Mouse (Mus musculus) megakaryocyte, embryonic 14.5 days (primary cell): Measurements from ENCODE around the gene Utp6.
"Not testable (repeated sequence)": the region's sequence is repeated elsewhere in the genome, so short reads cannot be mapped to it uniquely, and the experiment has no call there.

Experiments used
- FLI1 ChIP-seq: IDR thresholded peaks from 2 replicates; pipeline ENCODE4 v1.6.1; 2012; ENCODE audit warnings: low read length, inconsistent platforms, mixed read lengths
- GATA1 ChIP-seq: IDR thresholded peaks from 3 replicates; pipeline ENCODE4 v1.6.1; 2012; ENCODE audit warnings: mixed read lengths, low read length, inconsistent platforms, borderline replicate concordance

GRCm38 (mm10) chr11:79977061-79977460 is 14.9 kb upstream of the Utp6 start:
- not testable (repeated sequence) for TF ChIP-seq GATA1, FLI1
